Mouse (Mus musculus): Measurements from ENCODE around the gene Pin4. TPM values are rescaled to one million over a fixed set of nuclear protein-coding genes. Genes with fewer than 3 reads are reported as not detected.

The Pin4 gene
- polyA plus RNA-seq, 1 experiment, result 0.26 TPM

- no peak for TF ChIP-seq CTCF (IDR thresholded peaks at IDR 0.05; ENCODE audit: extremely low read depth, insufficient read depth, insufficient read length, insufficient replicate concordance)
- TF ChIP-seq POLR2A (IDR thresholded peaks at IDR 0.05; ENCODE audit: low read depth, low read length), result no peak; the same call in 1 of the 2 replicates
- DNase-seq (ENCODE audit: low read depth in 1 of 2, low spot score in 2 of 2), result peak; percentile 86 to 88
- 32% methylated on average over 42 of the region's 42 CpGs for WGBS
- peak within 1 kb of the TSS; percentile 88 for H3K27ac ChIP-seq (ENCODE audit: insufficient read depth, low read length)
- H3K4me1 ChIP-seq (ENCODE audit: control insufficient read depth, insufficient read depth, insufficient read length), result no peaks in the 10 kb centered on the region
- no peaks in the 10 kb centered on the region for H3K27me3 ChIP-seq (ENCODE audit: control insufficient read depth, insufficient read depth, low read length)
- no peaks in the 10 kb centered on the region for H3K36me3 ChIP-seq (ENCODE audit: control insufficient read depth, insufficient read depth, low read length)
- H3K4me3 ChIP-seq (ENCODE audit: extremely low read depth, insufficient read depth, insufficient read length), result peak within 1 kb of the TSS; percentile 72
Measured at GRCm38 (mm10) chrX:102156618-102157422, 37.6 kb downstream of the Pin4 start, which contains the start of gene Ercc6l. Gene Ercc6l (minus strand): TSS chrX:102157091.

DNA sequence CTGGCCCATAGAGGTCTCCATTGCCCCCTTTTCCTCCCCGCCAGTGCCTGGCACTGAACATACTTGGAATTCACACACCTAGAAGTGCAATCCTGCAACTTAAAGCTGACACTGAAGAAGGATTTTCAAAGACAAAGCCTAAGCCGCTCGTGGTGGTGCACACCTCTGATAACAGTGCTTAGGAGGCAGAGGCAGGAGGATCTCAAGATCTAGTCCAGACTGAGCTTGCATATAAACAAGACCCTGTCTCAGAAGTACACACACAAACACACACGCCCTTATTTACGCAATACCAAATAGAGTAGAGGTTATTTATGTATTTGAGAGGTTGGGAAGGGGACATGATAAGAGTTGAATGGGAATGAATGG, 38.2 kb downstream of the Pin4 start:
- TF ChIP-seq CTCF (IDR thresholded peaks at IDR 0.05; ENCODE audit: extremely low read depth, insufficient read depth, insufficient read length, insufficient replicate concordance), result no peak
- no peak for TF ChIP-seq POLR2A (IDR thresholded peaks at IDR 0.05; ENCODE audit: low read depth, low read length)
- peak overlapping the region; percentile 88 for H3K27ac ChIP-seq (ENCODE audit: insufficient read depth, low read length)
- H3K4me1 ChIP-seq (ENCODE audit: control insufficient read depth, insufficient read depth, insufficient read length), result no peaks in the 10 kb centered on the region
- H3K27me3 ChIP-seq (ENCODE audit: control insufficient read depth, insufficient read depth, low read length), result no peaks in the 10 kb centered on the region
- peak overlapping the region; percentile 60 for H3K4me3 ChIP-seq (ENCODE audit: extremely low read depth, insufficient read depth, insufficient read length)
- no peaks in the 10 kb centered on the region for H3K36me3 ChIP-seq (ENCODE audit: control insufficient read depth, insufficient read depth, low read length)
- WGBS, result 63% methylated on average over 5 of the region's 5 CpGs
- DNase-seq (ENCODE audit: low read depth in 1 of 2, low spot score in 2 of 2), result peak in 1 of 2 experiments; percentile 2

- H3K27ac ChIP-seq (ENCODE audit: insufficient read depth, low read length), result no peak overlapping the region
Measured at GRCm38 (mm10) chrX:102159778-102160177, 40.5 kb downstream of the Pin4 start.

GRCm38 (mm10) chrX:102160528-102160927, 41.3 kb downstream of the Pin4 start:
- WGBS, result 64% methylated on average over 2 of the region's 2 CpGs
- TF ChIP-seq CTCF (IDR thresholded peaks at IDR 0.05; ENCODE audit: extremely low read depth, insufficient read depth, insufficient read length, insufficient replicate concordance) (no peak), POLR2A (IDR thresholded peaks at IDR 0.05; ENCODE audit: low read depth, low read length) (no peak)
- H3K4me3 ChIP-seq (ENCODE audit: extremely low read depth, insufficient read depth, insufficient read length), result no peak overlapping the region

More at GRCm38 (mm10) chrX:102159778-102160177, 40.5 kb downstream of the Pin4 start:
- peak in 1 of 2 experiments; percentile 9 for DNase-seq (ENCODE audit: low read depth in 1 of 2, low spot score in 2 of 2)
- Histone ChIP-seq H3K27me3 (ENCODE audit: control insufficient read depth, insufficient read depth, low read length) (no peaks in the 10 kb centered on the region), H3K4me3 (ENCODE audit: extremely low read depth, insufficient read depth, insufficient read length) (no peak overlapping the region), H3K4me1 (ENCODE audit: control insufficient read depth, insufficient read depth, insufficient read length) (no peaks in the 10 kb centered on the region), H3K36me3 (ENCODE audit: control insufficient read depth, insufficient read depth, low read length) (no peaks in the 10 kb centered on the region)
- TF ChIP-seq POLR2A (IDR thresholded peaks at IDR 0.05; ENCODE audit: low read depth, low read length) (no peak), CTCF (IDR thresholded peaks at IDR 0.05; ENCODE audit: extremely low read depth, insufficient read depth, insufficient read length, insufficient replicate concordance) (no peak)
- WGBS, result 85% methylated on average over 2 of the region's 2 CpGs

GRCm38 (mm10) chrX:102163096-102163495, 43.8 kb downstream of the Pin4 start:
- Histone ChIP-seq H3K27ac (ENCODE audit: insufficient read depth, low read length) (no peak overlapping the region), H3K27me3 (ENCODE audit: control insufficient read depth, insufficient read depth, low read length) (no peaks in the 10 kb centered on the region), H3K4me3 (ENCODE audit: extremely low read depth, insufficient read depth, insufficient read length) (no peak overlapping the region), H3K4me1 (ENCODE audit: control insufficient read depth, insufficient read depth, insufficient read length) (no peaks in the 10 kb centered on the region), H3K36me3 (ENCODE audit: control insufficient read depth, insufficient read depth, low read length) (no peaks in the 10 kb centered on the region)
- TF ChIP-seq CTCF (IDR thresholded peaks at IDR 0.05; ENCODE audit: extremely low read depth, insufficient read depth, insufficient read length, insufficient replicate concordance) (no peak), POLR2A (IDR thresholded peaks at IDR 0.05; ENCODE audit: low read depth, low read length) (no peak)
- WGBS, result 29% methylated on average over 2 of the region's 2 CpGs
- no peak for DNase-seq (ENCODE audit: low read depth in 1 of 2, low spot score in 2 of 2)

More at GRCm38 (mm10) chrX:102160528-102160927, 41.3 kb downstream of the Pin4 start:
- no peak overlapping the region for H3K27ac ChIP-seq (ENCODE audit: insufficient read depth, low read length)
- H3K36me3 ChIP-seq (ENCODE audit: control insufficient read depth, insufficient read depth, low read length), result no peaks in the 10 kb centered on the region
- no peak for DNase-seq (ENCODE audit: low read depth in 1 of 2, low spot score in 2 of 2)
- H3K4me1 ChIP-seq (ENCODE audit: control insufficient read depth, insufficient read depth, insufficient read length), result no peaks in the 10 kb centered on the region
- no peaks in the 10 kb centered on the region for H3K27me3 ChIP-seq (ENCODE audit: control insufficient read depth, insufficient read depth, low read length)

GRCm38 (mm10) chrX:102163529-102163928, 44.3 kb downstream of the Pin4 start:
- TF ChIP-seq POLR2A (IDR thresholded peaks at IDR 0.05; ENCODE audit: low read depth, low read length), result no peak
- TF ChIP-seq CTCF (IDR thresholded peaks at IDR 0.05; ENCODE audit: extremely low read depth, insufficient read depth, insufficient read length, insufficient replicate concordance), result no peak
- Histone ChIP-seq H3K4me1 (ENCODE audit: control insufficient read depth, insufficient read depth, insufficient read length) (no peaks in the 10 kb centered on the region), H3K27me3 (ENCODE audit: control insufficient read depth, insufficient read depth, low read length) (no peaks in the 10 kb centered on the region), H3K4me3 (ENCODE audit: extremely low read depth, insufficient read depth, insufficient read length) (no peak overlapping the region), H3K36me3 (ENCODE audit: control insufficient read depth, insufficient read depth, low read length) (no peaks in the 10 kb centered on the region), H3K27ac (ENCODE audit: insufficient read depth, low read length) (no peak overlapping the region)
- no peak for DNase-seq (ENCODE audit: low read depth in 1 of 2, low spot score in 2 of 2)
- WGBS, result 89% methylated on average over 4 of the region's 4 CpGs

- Histone ChIP-seq H3K36me3 (ENCODE audit: control insufficient read depth, insufficient read depth, low read length) (no peaks in the 10 kb centered on the region), H3K4me1 (ENCODE audit: control insufficient read depth, insufficient read depth, insufficient read length) (no peaks in the 10 kb centered on the region), H3K27me3 (ENCODE audit: control insufficient read depth, insufficient read depth, low read length) (no peaks in the 10 kb centered on the region), H3K4me3 (ENCODE audit: extremely low read depth, insufficient read depth, insufficient read length) (no peak overlapping the region), H3K27ac (ENCODE audit: insufficient read depth, low read length) (no peak overlapping the region)
- DNase-seq (ENCODE audit: low read depth in 1 of 2, low spot score in 2 of 2), result no peak
- 85% methylated on average over 5 of the region's 5 CpGs for WGBS
- TF ChIP-seq POLR2A (IDR thresholded peaks at IDR 0.05; ENCODE audit: low read depth, low read length) (no peak), CTCF (IDR thresholded peaks at IDR 0.05; ENCODE audit: extremely low read depth, insufficient read depth, insufficient read length, insufficient replicate concordance) (no peak)
Measured at GRCm38 (mm10) chrX:102166521-102166920, 47.3 kb downstream of the Pin4 start.

Data from spleen, adult 2 months (tissue).